Mouse (Mus musculus) layer of hippocampus, adult 9-11 months (tissue): Measurements from ENCODE around the gene Itga1.
A peak's percentile ranks its signal among the peaks of the same experiment; 100 is the strongest.

Experiments
- DNase-seq: peaks from one replicate; pipeline ENCODE4 v3.0.0; 2022

Itga1 gene

GRCm38 (mm10) chr13:115101355-115102191 lies at the start of gene Itga1, which contains the start of gene Gm49395:
Gene Itga1 (minus strand): TSS chr13:115101964.
Gene Gm49395 (minus strand): TSS chr13:115101921.
- peak; percentile 4 for DNase-seq

- DNase-seq: no peak
Observed at GRCm38 (mm10) chr13:115150602-115151001, 48.8 kb upstream of the Itga1 start.

GRCm38 (mm10) chr13:115149849-115150248 lies 48.1 kb upstream of the Itga1 start:
- no peak for DNase-seq

- no peak for DNase-seq
Observed at GRCm38 (mm10) chr13:115143575-115143974, 41.8 kb upstream of the Itga1 start.

- DNase-seq: no peak
Observed at GRCm38 (mm10) chr13:115142066-115142465, 40.3 kb upstream of the Itga1 start.

- DNase-seq: no peak
Observed at GRCm38 (mm10) chr13:115138513-115138912, 36.7 kb upstream of the Itga1 start.

GRCm38 (mm10) chr13:115136761-115137160 lies 35.0 kb upstream of the Itga1 start:
- DNase-seq: no peak

- DNase-seq: no peak
Observed at GRCm38 (mm10) chr13:115132435-115132834, 30.7 kb upstream of the Itga1 start.

GRCm38 (mm10) chr13:115131381-115131780 lies 29.6 kb upstream of the Itga1 start:
- DNase-seq: no peak

GRCm38 (mm10) chr13:115130035-115130434 lies 28.3 kb upstream of the Itga1 start:
- no peak for DNase-seq

- no peak for DNase-seq
Observed at GRCm38 (mm10) chr13:115127826-115128225, 26.1 kb upstream of the Itga1 start.

- DNase-seq: no peak
Observed at GRCm38 (mm10) chr13:115126534-115126933, 24.8 kb upstream of the Itga1 start.

GRCm38 (mm10) chr13:115125130-115125529 lies 23.4 kb upstream of the Itga1 start:
- no peak for DNase-seq

GRCm38 (mm10) chr13:115124521-115124920 lies 22.8 kb upstream of the Itga1 start:
- DNase-seq: no peak

GRCm38 (mm10) chr13:115118756-115119155 lies 17.0 kb upstream of the Itga1 start:
- DNase-seq: no peak

GRCm38 (mm10) chr13:115118195-115118594 lies 16.4 kb upstream of the Itga1 start:
- DNase-seq: no peak

- DNase-seq: no peak
Observed at GRCm38 (mm10) chr13:115116930-115117621, 15.3 kb upstream of the Itga1 start.

GRCm38 (mm10) chr13:115109628-115110027 lies 7.9 kb upstream of the Itga1 start:
- no peak for DNase-seq

- no peak for DNase-seq
Observed at GRCm38 (mm10) chr13:115107436-115107835, 5.7 kb upstream of the Itga1 start.

- no peak for DNase-seq
Observed at GRCm38 (mm10) chr13:115106183-115106582, 4.4 kb upstream of the Itga1 start.

- DNase-seq: no peak
Observed at GRCm38 (mm10) chr13:115102754-115103153, 990 bp upstream of the Itga1 start.

- DNase-seq: no peak
Observed at GRCm38 (mm10) chr13:115100381-115101177, 1.2 kb downstream of the Itga1 start.

GRCm38 (mm10) chr13:115099381-115099780 lies 2.4 kb downstream of the Itga1 start:
- DNase-seq: no peak
